Mouse (Mus musculus) heart, embryonic 14.5 days (tissue): ENCODE data around the gene Uqcrc2. TPM values are rescaled to one million over a fixed set of nuclear protein-coding genes. Genes with fewer than 3 reads are reported as not detected.

ENCODE experiments used
- ATAC-seq: fragments of 200-750 bp; cut with Nextera tagmentation; 2 replicates; pipeline ENCODE4 v1.8.0; 2017; ENCODE audit warnings: low read depth, moderate TSS enrichment; ENCODE audit not compliant: insufficient number of reproducible peaks, insufficient read depth, low FRiP score
- H3K27ac ChIP-seq, 2 experiments: fragments of 200-500 bp in 1 of 2; fragments of 300-500 bp in 1 of 2; sonication (generic) in 1 of 2; replicated peaks in 1 of 2; 2 replicates each; pipeline ENCODE4 v1.5.1; 2012 to 2014; ENCODE audit warnings: low read depth in 2 of 2, low read length in 2 of 2, control low read depth in 1 of 2, mild to moderate bottlenecking in 1 of 2, mixed read lengths in 1 of 2; ENCODE audit not compliant: control insufficient read depth in 1 of 2, insufficient read depth in 1 of 2
- H3K27me3 ChIP-seq: fragments of 300-500 bp; sonication (generic); 2 replicates; pipeline ENCODE4 v1.6.1; 2014; ENCODE audit warnings: mild to moderate bottlenecking, low read length, control low read depth; ENCODE audit not compliant: control insufficient read depth, insufficient read depth
- H3K36me3 ChIP-seq: fragments of 300-500 bp; sonication (generic); 2 replicates; pipeline ENCODE4 v1.6.1; 2014; ENCODE audit warnings: mild to moderate bottlenecking, control low read depth, low read length, mixed read lengths; ENCODE audit not compliant: control insufficient read depth, insufficient read depth
- H3K4me1 ChIP-seq, 2 experiments: fragments of 200-500 bp in 1 of 2; fragments of 300-500 bp in 1 of 2; sonication (generic) in 1 of 2; 2 replicates each; pipeline ENCODE4 v1.6.1; 2012 to 2014; ENCODE audit warnings: low read length in 2 of 2, control low read depth in 1 of 2, mixed read lengths in 1 of 2; ENCODE audit not compliant: control insufficient read depth in 2 of 2, insufficient read depth in 2 of 2
- H3K4me2 ChIP-seq: fragments of 300-500 bp; sonication (generic); 2 replicates; pipeline ENCODE4 v1.6.1; 2014; ENCODE audit warnings: mild to moderate bottlenecking, low read length
- H3K4me3 ChIP-seq, 2 experiments: fragments of 200-500 bp in 1 of 2; fragments of 300-500 bp in 1 of 2; sonication (generic) in 1 of 2; 2 replicates each; pipeline ENCODE4 v1.5.1; 2012 to 2014; ENCODE audit warnings: low read length in 2 of 2, mild to moderate bottlenecking in 2 of 2, control low read depth in 1 of 2, low read depth in 1 of 2, moderate library complexity in 1 of 2; ENCODE audit not compliant: control insufficient read depth in 1 of 2, insufficient read depth in 1 of 2
- H3K9ac ChIP-seq: fragments of 300-500 bp; sonication (generic); 2 replicates; pipeline ENCODE4 v1.6.1; 2014; ENCODE audit warnings: mild to moderate bottlenecking, low read length
- H3K9me3 ChIP-seq: fragments of 300-500 bp; sonication (generic); 2 replicates; pipeline ENCODE4 v1.6.1; 2016; ENCODE audit warnings: low read length, control low read depth; ENCODE audit not compliant: control insufficient read depth
- WGBS: fragments of 180-500 bp; shearing (Covaris S2); extraction: QIAGEN DNeasy Blood & Tissue Kit; methylation state at CpG from one replicate; pipeline ENCODE4 v1.1.7; 2014; 5-methylcytosine and 5-hydroxymethylcytosine counted together
- polyA plus RNA-seq: library from polyadenylated mRNA; unstranded; fragments of >200 nt; fragmentation: Nextera tagmentation; extraction: Ambion mirVana; gene quantifications from 2 replicates; pipeline ENCODE4 v1.2.1, GENCODE M21; 2014

The Uqcrc2 gene
- polyA plus RNA-seq, 1 experiment from 2014 or later = 532 TPM

GRCm38 (mm10) chr7:120671271-120671670, 36.3 kb downstream of the Uqcrc2 start:
- H3K27me3 ChIP-seq = no peaks in the 10 kb centered on the region

GRCm38 (mm10) chr7:120677001-120677643, 42.1 kb downstream of the Uqcrc2 start, which contains the start of gene Mosmo:
Gene Mosmo (plus strand): TSS chr7:120677618.
- Histone ChIP-seq H3K4me1 (peaks cover 7 to 46% of the 10 kb centered on the region in 2 experiments; a peak in 3 of 4 replicates), H3K27me3 (no peaks in the 10 kb centered on the region), H3K27ac (peak within 1 kb of the TSS; percentile 78 to 84), H3K9ac (peak within 1 kb of the TSS; percentile 95), H3K36me3 (no peaks in the 10 kb centered on the region), H3K9me3 (no peaks in the 10 kb centered on the region), H3K4me3 (peak within 1 kb of the TSS; percentile 85 to 97), H3K4me2 (peak within 1 kb of the TSS; percentile 89)
- under 1% methylated on average over 43 of the region's 44 CpGs for WGBS
- ATAC-seq = peak; percentile 86

More at GRCm38 (mm10) chr7:120671271-120671670, 36.3 kb downstream of the Uqcrc2 start:
- 76% methylated on average over 2 of the region's 2 CpGs for WGBS
- Histone ChIP-seq H3K9me3 (no peaks in the 10 kb centered on the region), H3K4me2 (no peak overlapping the region), H3K4me3 (no peak overlapping the region), H3K4me1 (peaks cover 0 to 6% of the 10 kb centered on the region in 2 experiments), H3K9ac (no peak overlapping the region), H3K36me3 (no peaks in the 10 kb centered on the region), H3K27ac (no peak overlapping the region)
- ATAC-seq = no peak

GRCm38 (mm10) chr7:120677764-120678531, 43.0 kb downstream of the Uqcrc2 start:
- peak overlapping the region; percentile 89 for H3K4me2 ChIP-seq
- no peaks in the 10 kb centered on the region for H3K27me3 ChIP-seq
- H3K4me1 ChIP-seq = peaks cover 7 to 52% of the 10 kb centered on the region in 2 experiments; a peak in 3 of 4 replicates
- 2% methylated on average over 42 of the region's 42 CpGs for WGBS
- ATAC-seq = peak; percentile 49
- H3K9ac ChIP-seq = peak overlapping the region; percentile 95
- H3K4me3 ChIP-seq = peak overlapping the region; percentile 85 to 97
- no peaks in the 10 kb centered on the region for H3K9me3 ChIP-seq
- H3K36me3 ChIP-seq = no peaks in the 10 kb centered on the region
- peak overlapping the region in 1 of 2 experiments; percentile 84; a peak in 2 of 4 replicates for H3K27ac ChIP-seq

- peak overlapping the region; percentile 89 for H3K4me2 ChIP-seq
- ATAC-seq = no peak
- no peaks in the 10 kb centered on the region for H3K27me3 ChIP-seq
- H3K9ac ChIP-seq = peak overlapping the region; percentile 95
- H3K27ac ChIP-seq = no peak overlapping the region
- 46% methylated on average over 8 of the region's 8 CpGs for WGBS
- H3K9me3 ChIP-seq = no peaks in the 10 kb centered on the region
- peaks cover 7 to 52% of the 10 kb centered on the region in 2 experiments; a peak in 3 of 4 replicates for H3K4me1 ChIP-seq
- H3K36me3 ChIP-seq = no peaks in the 10 kb centered on the region
- H3K4me3 ChIP-seq = peak overlapping the region in 1 of 2 experiments; percentile 97; a peak in 2 of 4 replicates
Observed at GRCm38 (mm10) chr7:120679023-120679422, 44.0 kb downstream of the Uqcrc2 start.

GRCm38 (mm10) chr7:120682002-120682401, 47.0 kb downstream of the Uqcrc2 start:
- no peak overlapping the region for H3K4me3 ChIP-seq
- ATAC-seq = no peak
- no peak overlapping the region for H3K27ac ChIP-seq
- no peak overlapping the region for H3K9ac ChIP-seq
- WGBS = 21% methylated on average over 4 of the region's 4 CpGs
- no peaks in the 10 kb centered on the region for H3K9me3 ChIP-seq
- H3K36me3 ChIP-seq = no peaks in the 10 kb centered on the region
- no peaks in the 10 kb centered on the region for H3K27me3 ChIP-seq
- H3K4me1 ChIP-seq = peaks cover 7 to 59% of the 10 kb centered on the region in 2 experiments
- no peak overlapping the region for H3K4me2 ChIP-seq

- Histone ChIP-seq H3K4me1 (peaks cover 4 to 49% of the 10 kb centered on the region in 2 experiments), H3K36me3 (no peaks in the 10 kb centered on the region), H3K27ac (0 out of 4 replicates have a peak overlapping the region, but pooled peaks of 1 of the 2 experiments have one; percentile 11), H3K4me2 (no peak overlapping the region), H3K9ac (no peak overlapping the region), H3K27me3 (no peaks in the 10 kb centered on the region), H3K9me3 (no peaks in the 10 kb centered on the region), H3K4me3 (no peak overlapping the region)
- 66% methylated on average over 2 of the region's 2 CpGs for WGBS
- ATAC-seq = no peak
Observed at GRCm38 (mm10) chr7:120684731-120685161, 49.8 kb downstream of the Uqcrc2 start.

GRCm38 (mm10) chr7:120685227-120685626, 50.3 kb downstream of the Uqcrc2 start:
- H3K27me3 ChIP-seq = no peaks in the 10 kb centered on the region
- no peak overlapping the region for H3K4me2 ChIP-seq
- H3K4me1 ChIP-seq = peaks cover 4 to 44% of the 10 kb centered on the region in 2 experiments
- H3K27ac ChIP-seq = 0 out of 4 replicates have a peak overlapping the region, but pooled peaks of 1 of the 2 experiments have one; percentile 11
- no peaks in the 10 kb centered on the region for H3K36me3 ChIP-seq
- WGBS = 86% methylated on average over 6 of the region's 6 CpGs
- no peak overlapping the region for H3K4me3 ChIP-seq
- ATAC-seq = no peak
- no peaks in the 10 kb centered on the region for H3K9me3 ChIP-seq
- no peak overlapping the region for H3K9ac ChIP-seq
